Mouse (Mus musculus) mouse embryonic stem cell (cell line): ENCODE measurements around the gene 1110032F04Rik.
"Not testable (repeated sequence)": the region's sequence is repeated elsewhere in the genome, so short reads cannot be mapped to it uniquely, and the experiment has no call there.

ENCODE experiments used
- in situ Hi-C, 2 experiments: fragments of 300-500 bp; cut with MboI; formaldehyde crosslinking; loops; 1 replicate in 1 of 2; 3 replicates in 1 of 2; pipeline ENCODE4 v1.14.3; 2019 to 2020; ENCODE audit warnings: low sequenced_read_pairs in 2 of 2, low pct_unique_long_range_greater_than_20kb in 1 of 2, mixed read lengths in 1 of 2; ENCODE audit not compliant: unreplicated experiment in 1 of 2

Gene 1110032F04Rik

DNA sequence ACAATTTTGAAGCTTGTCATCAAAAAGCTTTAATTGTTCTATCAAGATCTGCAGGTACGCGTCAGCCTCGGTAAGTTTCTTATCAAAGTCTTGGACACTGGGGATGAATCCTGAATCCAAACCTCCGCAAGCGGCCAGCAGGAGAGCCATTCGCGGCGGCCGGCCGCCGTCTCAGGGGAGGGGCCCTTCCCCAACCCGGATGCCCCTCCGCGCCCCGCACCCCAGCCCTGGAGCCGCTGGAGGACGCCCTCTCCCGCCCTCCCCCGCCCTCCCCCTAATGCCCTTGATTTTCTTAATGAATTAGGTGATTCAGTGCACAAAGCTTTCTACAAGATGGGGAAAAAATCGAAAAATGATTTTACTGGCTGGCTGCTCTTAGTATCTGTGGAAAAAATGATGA is 33.2 kb downstream of the 1110032F04Rik start:
- in situ Hi-C loops = not testable (repeated sequence)

DNA sequence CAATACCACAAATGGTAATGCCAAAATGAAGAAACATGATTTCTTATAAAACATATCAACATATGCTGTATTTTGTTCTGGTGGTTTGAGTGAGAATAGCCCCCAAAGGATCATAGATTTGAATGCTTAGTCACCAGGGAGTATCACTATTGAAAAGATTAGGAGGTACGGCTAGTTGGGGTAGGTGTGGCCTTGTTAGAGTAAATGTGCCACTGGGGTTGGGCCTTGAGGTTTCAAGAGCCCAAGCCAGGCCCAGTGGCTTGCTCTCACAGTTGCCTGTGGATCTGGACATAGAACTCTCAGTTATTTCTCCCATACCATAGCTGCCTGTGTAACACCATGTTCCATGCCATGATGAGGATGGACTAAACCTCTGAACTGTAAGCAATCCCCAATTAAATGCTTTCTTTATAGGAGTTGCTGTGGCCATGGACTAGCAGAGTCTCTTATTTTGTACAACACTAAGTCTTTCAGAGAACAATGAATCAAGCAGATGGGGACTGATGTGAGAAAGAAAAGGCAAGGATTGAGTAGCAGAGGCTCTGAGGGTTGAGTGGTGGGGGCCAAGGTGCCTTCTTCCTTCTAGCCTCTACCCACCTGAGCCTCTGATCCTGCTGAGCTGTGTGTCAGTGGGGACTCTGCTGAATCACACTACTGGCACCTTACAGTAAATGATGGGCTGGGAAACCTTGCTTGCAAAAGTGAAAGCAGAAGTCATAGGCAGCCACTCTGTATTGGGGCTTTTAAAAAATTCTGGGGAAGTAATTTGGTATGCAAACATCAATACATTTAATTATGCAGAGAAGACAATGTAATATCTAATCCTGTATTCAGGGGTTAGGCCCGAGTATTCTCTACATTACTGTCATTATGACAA is 35.8 kb downstream of the 1110032F04Rik start:
- in situ Hi-C loops = no loop called here

DNA sequence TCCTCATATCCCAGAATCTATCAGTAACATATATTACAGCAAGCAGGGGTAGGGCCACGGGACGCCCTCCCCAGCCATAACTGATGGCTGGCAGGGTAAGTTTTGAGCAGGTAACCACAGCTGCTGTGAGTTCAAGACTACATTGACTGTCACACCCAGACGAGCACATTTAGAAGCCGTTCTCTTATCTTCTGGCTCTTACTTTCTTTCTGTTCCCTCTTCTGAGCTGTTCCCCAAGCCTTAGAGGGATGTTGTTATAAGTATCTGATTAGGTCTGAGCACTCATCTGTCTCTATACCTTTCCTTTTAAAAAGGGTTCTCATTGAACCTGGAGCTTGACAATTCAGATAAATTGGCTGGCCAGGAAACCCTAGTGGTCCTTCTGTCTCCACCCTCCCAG is 38.1 kb downstream of the 1110032F04Rik start:
- in situ Hi-C loops = no loop called here
